Mouse (Mus musculus) mature B cell (primary cell): ENCODE measurements around the gene Tnik.

Experiments used
- in situ Hi-C: fragments of 300-500 bp; cut with MboI; formaldehyde crosslinking; loops from 2 replicates; pipeline ENCODE4 v1.14.3; 2019

Tnik gene

DNA sequence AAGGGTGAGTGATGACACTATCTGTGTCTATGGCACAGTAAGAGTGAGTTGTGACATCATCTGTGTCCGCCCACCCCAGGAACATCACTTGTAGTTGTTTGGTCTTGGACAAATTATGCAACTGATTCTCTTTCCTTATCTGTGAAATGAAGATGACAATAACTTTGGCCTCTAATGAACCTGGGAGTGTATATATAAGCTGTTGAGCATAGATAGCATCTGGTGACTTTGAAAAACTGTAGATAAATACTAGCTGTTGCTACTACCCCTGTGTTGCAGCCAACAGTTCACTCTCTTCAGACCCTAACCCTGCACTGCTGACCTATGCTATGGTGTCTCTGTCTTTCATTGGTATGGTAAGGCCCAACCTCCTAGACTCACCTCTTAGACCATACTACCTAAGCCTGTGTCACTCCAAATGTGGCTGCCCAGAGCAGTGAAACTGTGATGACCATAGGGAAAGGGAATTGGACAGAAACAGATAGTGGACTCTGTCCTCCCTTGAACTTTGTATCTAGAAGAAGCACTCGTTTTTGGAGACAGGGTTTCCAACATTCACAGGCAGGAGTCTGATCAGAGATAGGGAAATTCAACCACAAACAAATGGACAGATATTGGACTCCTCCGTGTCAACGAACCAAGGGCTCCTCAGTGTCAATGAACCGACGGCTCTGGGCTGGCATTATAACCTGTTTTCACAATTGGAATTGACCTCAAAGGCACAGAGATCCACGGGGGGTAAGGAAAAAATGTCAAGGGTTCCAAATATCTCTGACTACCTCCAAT lies 451.1 kb downstream of the Tnik start:
- in situ Hi-C loops: no loop called here

DNA sequence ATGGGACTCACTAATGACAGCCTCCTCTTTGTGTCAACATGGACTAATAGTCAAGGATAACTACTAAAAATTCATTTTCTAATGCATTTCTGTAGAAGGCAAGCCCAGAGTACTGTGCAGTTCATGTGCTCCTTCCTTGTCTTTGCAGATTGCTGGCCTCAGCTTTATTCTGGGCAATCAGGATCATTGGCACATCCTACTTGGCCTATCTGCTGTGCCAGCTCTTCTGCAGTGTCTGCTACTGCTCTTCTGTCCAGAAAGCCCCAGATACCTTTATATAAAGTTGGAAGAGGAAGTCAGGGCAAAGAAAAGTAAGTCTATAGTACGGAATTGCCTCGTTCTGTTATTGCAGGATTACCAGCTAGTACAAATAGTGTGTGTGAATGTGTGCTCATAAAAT lies 455.5 kb downstream of the Tnik start:
- in situ Hi-C loops: no loop called here

DNA sequence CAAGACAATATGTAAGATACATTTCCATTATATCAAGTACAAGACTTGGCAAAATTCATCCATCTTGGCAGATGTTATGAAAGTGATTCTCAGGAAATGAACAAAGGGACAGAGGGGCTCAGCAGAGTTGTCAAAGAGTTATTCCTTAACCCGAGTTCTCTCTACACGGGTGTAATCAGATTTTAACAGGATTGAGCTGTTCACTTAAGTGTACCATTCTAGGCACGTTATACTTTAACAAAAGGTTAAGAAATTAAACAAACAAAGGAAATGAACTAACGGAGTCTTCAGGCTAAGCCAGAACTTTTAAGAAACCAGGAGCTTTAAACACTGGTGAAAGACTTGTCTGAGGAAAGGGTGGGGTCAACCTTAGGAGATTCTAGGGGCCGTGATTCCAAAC lies 458.2 kb downstream of the Tnik start:
- in situ Hi-C loops: no loop called here

DNA sequence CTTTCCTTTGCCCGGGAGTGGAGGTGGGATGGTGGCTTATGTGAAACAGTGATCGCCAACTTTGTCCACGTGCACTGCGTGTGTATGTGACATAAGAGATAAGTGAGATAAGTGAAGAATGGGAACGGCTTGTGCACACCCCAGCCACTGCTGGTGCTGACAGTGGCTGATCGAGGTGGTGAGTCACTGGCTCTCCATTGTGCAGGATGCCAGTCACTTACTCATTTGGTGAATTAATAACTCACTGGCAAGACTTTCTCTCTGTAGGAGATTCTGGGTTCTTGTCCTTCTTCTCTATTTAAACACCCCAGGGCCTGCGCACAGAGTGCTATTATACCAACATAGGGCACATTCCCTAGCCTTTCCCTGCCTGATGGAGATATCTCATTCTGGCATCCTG lies 458.8 kb downstream of the Tnik start:
- in situ Hi-C loops: no loop called here

DNA sequence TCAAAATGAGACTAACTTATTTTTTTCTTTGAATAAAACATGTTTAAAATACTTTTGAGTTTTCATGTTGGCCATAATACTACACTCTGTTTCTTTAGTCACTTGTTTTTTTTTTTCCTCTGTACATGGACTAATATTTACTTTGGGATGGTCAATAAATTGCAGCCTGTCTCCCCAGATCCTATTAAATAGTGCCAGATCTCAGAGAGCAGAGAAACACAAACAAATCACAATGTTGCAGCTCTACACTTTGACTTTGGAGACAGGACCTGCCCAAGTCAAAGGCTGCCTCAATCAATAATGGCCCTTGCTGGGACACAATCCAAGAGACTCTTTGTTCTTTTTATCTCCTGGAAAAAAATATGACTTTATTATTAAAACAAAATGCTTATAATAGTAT lies 459.5 kb downstream of the Tnik start:
- in situ Hi-C loops: no loop called here

DNA sequence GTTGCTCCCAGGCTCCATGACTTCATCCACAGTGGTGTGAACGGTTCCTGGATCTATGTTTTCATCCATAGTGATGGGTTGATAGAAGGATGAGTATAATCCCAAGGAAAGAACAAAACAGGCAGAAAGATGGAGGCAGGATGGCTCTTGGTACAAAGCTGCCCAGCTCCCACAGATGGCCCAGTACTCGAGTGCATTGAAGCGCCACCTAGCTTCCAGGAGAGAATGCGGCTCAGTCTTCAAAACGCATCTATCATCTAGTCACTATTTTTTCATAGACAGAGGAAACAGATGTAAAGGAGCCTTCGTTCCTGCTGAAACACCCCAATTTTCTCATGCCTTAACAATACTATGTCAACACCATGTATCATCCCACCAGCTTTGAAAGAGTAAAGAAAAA lies 460.5 kb downstream of the Tnik start:
- in situ Hi-C loops: no loop called here

DNA sequence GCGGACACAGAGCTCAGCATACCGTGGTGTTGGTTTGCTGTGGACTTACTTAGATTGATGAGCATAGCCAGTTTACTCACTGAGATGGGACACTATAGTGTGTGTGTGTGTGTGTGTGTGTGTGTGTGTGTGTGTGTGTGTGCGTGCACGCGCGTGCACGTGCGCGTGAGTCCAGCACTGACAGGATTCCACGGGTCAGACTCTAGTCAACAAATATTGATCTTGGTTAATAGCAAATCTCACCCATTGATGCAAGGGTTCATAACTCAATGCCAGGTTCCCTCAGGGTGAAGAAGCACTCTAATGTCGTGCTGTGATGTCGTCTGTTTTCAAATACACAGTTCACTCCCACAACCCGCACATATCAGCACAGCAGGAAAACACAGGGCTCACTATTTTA lies 462.2 kb downstream of the Tnik start:
- in situ Hi-C loops: loop anchor here (25.0 kb wide), 1 partner anchor 563 kb away; no protein-coding TSS in a partner anchor
